Mouse (Mus musculus) heart, adult 11 months (tissue): Measurements from ENCODE around the gene Tbcd.

ENCODE experiments used
- DNase-seq: peaks from one replicate; pipeline ENCODE4 v3.0.0; 2022

The Tbcd gene

DNA sequence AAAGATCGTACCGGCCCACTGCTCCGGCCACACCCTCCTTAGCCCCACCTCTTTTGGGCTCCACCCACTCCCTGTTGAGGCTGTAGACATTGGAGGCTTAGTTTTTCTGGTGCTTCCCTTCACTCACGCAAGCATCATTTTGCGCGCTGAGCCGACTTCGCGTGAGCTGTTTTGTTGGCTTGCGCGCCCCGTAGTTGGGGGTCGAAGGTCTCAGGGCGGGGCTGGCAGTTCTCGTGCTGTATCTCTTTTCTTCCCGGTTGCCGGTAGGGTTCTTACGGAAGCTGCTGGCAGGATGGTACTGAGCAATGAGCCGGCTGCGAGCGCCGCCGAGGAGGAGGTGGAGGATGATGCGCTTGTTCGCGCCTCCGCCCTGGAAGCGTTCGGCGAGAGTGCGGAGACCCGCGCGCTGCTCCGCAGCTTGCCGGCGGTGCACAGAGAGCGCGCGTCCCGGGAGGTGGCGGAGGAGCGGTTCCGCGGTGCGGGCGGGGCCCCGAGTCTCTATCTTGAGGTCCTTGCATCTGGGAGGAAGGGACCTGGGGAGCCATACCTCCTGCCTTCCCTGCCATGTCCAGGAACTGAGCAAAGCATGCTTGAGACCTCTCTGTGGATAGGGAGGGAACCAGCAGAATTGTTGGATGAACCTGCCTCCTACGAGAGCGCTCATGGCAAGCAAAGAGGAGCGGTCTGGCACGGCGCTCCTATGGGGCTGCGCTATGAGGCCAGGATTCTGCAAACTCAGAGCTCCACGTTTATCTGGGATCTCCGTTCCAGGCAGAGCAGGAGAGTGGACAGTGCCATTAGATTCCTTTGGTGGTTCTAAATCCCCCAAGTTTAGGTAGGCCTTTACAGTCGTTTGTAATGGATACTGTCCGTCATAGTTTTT, at the start of gene Tbcd:
Gene Tbcd, plus strand, starts transcription at position 197 of the 883 bp plus-strand sequence.
- peak; percentile 99 for DNase-seq

DNA sequence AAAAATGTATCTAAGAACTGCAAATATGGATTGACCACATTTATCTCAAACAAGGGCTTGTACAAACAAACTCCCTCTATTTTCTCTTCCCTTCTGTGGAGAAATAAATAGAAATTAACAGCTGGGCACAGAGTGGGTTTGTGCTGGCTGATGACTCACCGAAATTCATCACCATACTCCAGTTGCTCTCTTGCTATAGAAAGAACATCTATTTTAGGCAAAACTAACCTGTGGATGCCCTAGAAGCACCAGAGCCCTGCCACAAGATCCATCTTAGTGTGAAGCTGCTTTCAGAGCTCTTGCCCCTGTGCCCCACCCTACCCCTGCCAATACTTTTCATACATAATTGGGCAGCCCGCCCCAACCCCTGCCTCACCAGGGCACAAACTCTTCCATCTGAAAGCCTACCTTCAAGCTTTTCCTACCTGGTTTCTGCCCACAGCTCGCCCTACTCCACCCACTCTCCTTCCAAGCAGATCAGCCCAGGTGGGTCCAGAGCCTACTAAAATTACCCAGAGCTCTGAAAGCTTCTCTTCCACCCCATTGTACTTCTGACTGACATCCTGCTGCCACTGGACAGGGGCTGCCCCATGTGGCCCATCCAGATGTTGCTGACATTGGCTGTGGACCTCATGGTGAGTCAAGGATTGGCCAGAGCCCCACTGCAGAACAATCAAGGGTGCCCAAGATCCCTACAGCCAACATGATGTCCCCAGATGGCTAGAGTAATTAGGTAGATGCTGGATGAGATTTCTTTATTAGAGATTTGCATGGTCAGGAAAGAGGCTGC, 44.2 kb upstream of the Tbcd start:
- peak; percentile 68 for DNase-seq

DNA sequence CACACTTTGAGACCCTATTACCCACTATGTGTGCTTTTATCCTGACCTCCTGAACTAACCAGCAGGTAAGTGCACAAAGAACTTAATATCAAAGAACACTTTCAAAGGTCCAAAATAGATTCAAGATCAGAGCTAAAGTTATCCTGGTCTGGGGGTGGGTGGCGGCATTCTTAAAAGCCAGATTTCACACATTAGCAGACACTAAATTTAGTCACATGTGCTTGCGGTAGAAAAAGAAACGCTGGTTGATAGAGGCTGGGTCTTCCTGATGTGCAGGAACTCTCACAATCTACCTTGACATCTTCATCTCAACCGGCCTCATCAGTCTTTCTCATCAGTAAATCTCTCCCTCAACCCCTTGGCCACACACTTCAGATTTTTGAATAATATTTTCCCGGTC, 37.0 kb upstream of the Tbcd start:
- DNase-seq, result peak; percentile 77

GRCm38 (mm10) chr11:121415351-121415750, 36.4 kb upstream of the Tbcd start:
- peak; percentile 81 for DNase-seq

DNA sequence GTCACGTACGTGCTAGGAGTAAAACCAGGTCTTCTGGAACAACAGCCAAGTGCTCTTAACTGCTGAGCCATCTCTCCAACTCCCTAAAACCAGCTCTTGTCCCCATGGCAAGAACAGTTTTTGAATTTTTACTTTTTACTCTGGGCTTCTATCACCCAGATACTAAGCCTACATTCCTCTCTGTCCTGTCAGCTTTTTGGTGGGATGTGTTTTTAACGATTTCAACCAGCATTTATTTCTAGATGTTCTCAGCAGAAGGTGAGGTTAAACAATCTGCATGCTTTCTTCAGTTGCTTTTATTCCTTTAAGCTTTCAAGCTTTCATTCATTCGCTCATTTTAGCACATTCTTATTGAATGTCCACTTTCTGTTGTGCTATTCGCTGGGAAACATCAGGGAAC, 33.8 kb upstream of the Tbcd start:
- no peak for DNase-seq

DNA sequence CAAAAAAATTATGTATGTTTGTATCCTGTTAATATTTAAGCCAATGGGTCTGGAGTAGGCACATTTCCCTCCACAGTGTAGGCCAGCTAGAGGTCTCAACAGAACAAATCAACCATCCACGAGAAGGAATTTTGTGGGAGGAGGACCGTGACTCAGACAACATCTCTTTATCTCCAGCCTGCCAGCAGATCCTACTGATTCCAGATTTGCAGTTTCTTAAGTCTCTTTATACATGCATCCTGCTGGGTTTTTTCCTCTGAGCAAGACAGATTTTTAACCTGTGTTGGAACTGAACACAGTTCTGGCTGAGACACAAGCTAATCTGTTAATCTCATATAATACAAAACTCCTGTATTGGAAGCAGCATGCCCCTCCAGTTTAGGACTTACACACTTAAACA, 32.8 kb upstream of the Tbcd start:
- DNase-seq, result peak; percentile 25

DNA sequence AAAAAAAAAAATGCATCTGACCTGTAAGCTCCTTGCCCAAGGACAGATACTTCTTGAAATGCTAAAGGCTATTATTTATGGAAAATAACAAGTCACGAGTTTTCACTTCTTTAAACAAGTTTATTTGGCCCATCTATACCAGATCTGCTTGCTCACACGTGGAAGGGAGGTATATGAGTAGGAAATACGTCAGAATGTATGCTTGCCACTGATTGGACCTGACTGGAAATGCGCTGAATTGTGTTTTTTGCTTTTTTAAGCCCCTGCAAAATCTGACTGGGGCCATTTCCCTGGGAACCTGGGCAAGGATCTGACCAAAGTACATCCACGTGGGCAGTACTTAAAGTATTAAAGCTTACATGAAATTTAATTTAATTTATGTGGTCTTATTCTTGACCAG, 31.4 kb upstream of the Tbcd start:
- peak; percentile 68 for DNase-seq

DNA sequence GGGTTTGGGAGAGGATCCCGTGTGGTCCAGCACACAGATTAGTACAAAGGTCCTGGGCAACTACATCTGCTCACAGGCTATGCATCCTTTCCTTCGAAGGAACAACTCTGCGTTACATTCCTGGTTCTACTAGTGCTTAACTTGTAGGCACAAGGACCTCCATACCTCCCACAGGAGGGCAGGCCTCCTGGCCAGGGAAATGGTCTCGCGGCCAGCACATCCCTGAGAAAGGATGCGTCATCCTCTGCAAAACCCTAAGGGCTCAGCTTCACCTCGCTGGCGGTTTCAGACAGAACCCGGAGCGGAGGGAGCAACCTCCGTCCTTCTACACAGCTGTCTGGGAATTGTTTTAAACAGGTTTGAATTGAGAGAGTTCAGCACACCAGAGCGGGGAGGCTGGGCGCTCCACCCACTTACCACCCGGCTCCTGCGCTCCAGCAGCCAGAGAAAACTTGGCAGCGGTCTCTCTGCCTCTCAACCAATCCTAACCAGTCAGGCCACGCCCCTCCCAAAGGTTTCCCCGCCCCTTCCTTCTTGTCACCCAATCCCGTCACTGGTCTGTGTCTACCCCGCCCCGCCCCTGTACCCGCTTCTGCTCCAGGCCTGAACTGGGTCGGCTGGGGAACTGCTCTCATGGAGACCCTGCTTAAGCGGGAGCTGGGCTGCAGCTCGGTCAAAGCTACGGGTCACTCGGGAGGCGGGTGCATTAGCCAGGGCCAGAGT, 30.8 kb upstream of the Tbcd start, which contains the start of gene Fn3krp:
Gene Fn3krp, plus strand, starts transcription at position 572 of the 723 bp plus-strand sequence.
- DNase-seq, result peak; percentile 100

- no peak for DNase-seq
Measured at GRCm38 (mm10) chr11:121421553-121422173, 30.1 kb upstream of the Tbcd start.

DNA sequence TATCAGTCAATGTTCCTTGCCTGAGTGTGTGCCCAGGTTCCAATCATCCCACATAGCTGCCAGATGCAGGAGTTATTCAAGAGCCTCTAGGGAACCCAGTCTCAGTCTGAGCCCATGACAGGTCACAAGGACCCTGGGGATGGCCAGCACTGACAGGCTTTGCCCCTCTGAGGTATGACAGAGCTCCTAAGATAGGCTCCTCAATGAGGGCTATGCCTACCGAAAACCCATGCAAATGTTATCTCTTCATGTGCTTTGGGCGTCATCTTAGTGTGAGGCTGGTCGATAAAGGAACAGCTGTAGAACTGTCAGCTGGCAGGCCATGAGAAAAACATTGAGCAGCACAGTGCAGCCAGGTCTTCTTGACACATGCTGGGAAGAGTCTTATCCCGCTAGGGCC, 18.4 kb upstream of the Tbcd start:
- peak; percentile 86 for DNase-seq

GRCm38 (mm10) chr11:121434156-121435155, 17.3 kb upstream of the Tbcd start, which contains the start of gene Fn3k:
Gene Fn3k, plus strand, starts transcription at chr11:121434913.
- peak; percentile 99 for DNase-seq

DNA sequence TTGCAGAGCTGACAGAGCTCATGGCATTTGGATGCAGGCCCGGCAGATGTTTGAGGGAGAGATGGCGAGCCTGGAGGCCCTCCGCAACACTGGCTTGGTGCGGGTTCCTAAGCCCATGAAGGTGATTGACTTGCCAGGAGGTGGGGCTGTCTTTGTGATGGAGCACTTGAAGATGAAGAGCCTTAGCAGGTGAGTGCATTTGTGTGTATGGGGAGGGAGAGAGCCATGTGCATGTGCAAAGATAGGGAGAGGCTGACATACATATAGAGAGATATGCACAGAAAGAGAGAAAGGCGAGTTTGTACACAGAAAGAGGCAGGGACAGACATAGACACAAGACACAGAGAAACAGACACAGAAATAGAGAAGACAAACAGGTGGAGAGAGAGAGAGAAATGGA, 14.5 kb upstream of the Tbcd start:
- no peak for DNase-seq

DNA sequence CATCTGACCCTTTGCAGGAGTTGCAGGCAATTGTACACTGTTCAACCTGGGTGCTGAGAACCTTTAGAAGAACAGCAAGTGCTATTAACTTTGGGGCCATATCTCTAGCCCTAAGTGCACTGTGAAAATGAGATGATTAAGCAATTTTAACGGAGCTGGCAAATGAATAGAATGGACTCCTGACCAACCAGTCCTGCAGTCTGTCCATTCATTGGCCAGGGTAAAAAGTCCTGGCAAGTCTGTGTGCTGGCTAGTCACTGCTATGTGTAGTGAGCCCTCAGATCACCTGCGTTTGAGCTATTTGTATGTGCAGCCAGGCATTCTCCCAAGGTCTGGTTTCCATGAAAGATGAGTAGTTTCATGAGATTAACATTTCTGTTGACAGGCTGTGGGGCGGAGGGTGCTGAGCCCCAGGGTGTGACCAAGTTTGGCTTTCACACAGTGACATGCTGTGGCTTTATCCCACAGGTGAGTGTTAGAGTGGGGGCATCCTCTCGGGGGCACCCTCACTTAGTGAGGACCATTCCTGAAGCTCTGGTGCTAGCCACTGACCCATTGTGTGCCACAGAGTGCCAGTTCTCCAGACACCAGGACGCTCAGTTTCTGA, 12.0 kb upstream of the Tbcd start:
- DNase-seq, result no peak

- no peak for DNase-seq
Measured at GRCm38 (mm10) chr11:121441653-121442052, 10.1 kb upstream of the Tbcd start.

- no peak for DNase-seq
Measured at GRCm38 (mm10) chr11:121442076-121442475, 9.7 kb upstream of the Tbcd start.

DNA sequence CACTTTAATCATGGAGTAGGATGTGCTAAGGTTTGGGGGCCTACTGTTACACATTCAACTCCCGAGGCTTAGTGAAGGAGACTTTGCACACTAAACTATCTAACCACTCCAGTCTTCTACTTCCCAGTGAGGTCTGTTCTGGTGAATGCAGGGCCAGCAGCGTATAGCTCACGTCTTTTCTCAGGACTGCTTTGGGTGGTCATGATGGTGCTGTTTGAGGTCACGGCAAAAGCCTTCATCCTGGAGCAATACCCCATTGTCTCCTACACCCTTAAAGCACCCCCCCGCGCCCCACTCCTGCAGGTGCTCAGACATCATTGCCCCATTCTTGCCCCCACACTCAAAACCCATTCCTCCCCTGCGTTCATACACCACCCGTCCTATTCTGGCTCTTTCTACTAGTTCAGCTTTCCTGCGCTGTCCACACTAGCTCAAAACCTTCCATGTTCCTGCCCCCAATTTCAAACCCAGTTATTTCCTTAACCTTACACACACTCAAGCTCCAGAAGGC, 478 bp upstream of the Tbcd start:
- DNase-seq, result no peak

DNA sequence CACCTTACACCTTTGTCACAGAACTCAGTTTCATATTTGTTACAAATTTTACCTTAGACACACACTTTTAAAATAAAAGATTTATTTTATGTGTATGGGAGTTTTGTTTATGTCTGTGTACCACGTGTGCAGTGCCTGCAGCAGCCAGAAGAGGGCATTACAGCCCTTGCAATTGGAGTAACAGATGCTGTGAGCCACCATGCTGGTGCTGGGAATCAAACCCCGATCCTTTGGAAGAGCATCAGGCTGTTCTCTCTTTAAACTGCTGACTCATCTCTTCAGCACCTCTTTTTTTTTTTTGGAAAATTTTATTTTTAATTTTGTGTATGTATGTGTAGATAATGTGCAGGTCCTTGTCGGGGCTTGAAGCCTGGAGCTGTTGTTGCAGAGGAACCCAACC, 6.1 kb downstream of the Tbcd start:
- no peak for DNase-seq

- no peak for DNase-seq
Measured at GRCm38 (mm10) chr11:121467408-121467807, 15.7 kb downstream of the Tbcd start.

GRCm38 (mm10) chr11:121474831-121475230, 23.1 kb downstream of the Tbcd start:
- no peak for DNase-seq

DNA sequence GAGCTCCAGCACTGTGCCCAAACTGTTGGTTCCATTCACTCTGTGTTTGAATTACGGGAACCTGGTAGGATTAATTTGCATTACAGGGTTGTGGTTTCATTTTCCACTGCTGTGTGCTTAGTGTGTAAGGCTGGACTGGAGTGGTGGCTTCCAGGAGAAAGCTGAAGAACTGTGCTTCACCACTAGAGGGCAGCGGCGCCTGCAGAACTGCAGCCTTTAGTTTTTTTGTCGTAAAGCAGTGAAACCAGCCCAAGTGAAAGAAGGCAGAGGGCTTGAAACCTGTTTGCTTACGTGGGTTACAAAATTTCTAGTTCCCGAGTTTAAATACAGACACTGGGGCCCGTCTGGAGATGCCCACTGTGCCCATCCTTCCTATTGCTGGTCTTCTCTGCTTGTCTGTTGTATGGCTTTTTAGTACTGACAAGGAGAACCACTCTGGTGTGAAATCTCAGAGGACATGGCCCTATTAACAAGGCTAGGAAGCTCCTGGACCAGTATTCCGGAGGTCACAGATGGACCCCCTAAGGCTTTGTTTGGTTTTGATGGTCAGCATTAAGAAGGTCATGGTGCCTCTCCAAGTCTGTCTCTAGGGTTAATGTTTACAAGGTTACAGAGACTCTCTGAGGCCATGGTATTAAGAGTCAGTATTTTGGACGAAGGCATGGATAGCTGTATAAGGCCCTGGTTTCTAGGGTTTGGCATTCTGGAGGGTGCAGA, 24.1 kb downstream of the Tbcd start:
- DNase-seq, result no peak
